Mouse (Mus musculus): ENCODE measurements at regions not wholly inside any gene's neighbourhood (a gene's known extent, or its start where the extent isn't known, plus 50 kb on each side); places are given as distances from the start of the nearest gene placed in this dataset.

DNA sequence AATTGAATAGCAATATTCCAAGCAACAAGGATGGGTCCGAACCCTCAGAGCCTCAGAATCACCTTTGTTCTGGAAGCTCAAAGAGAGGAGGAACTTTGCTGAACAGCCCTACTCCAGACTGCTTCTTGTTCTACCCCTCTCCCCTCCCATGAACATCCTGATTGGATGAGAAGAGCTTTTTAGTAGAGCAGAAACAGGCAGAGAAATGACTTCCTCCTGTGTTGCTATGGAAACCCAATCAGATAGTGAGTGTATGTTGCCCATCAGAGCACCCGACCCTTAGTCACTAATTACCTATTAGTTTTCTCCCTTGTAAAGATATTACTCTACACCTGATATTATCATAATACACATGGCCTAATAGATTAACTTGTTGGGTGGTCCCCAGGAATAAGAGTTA lies 469.4 kb upstream of the Rgma start:
- no peak for DNase-seq (ENCODE audit: low spot score)

DNA sequence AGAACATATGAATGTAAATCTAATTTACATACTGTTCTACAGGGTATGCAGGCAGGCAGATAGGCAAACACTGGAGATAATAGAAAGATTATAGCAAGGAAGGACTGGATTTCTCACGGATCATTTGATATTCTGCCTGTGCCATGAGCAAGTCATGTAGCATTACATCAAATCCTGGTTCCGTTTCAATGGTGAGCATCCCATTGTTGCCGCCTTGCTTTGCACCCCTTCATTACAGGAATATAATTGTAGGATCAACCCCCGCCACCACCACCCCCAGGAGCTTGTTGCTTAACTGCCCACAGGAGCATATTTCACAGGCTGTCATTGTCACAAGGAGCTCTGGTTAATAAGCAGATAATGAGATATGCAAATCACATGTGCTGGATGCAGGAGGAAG lies 468.8 kb upstream of the Rgma start:
- DNase-seq (ENCODE audit: low spot score) = no peak

DNA sequence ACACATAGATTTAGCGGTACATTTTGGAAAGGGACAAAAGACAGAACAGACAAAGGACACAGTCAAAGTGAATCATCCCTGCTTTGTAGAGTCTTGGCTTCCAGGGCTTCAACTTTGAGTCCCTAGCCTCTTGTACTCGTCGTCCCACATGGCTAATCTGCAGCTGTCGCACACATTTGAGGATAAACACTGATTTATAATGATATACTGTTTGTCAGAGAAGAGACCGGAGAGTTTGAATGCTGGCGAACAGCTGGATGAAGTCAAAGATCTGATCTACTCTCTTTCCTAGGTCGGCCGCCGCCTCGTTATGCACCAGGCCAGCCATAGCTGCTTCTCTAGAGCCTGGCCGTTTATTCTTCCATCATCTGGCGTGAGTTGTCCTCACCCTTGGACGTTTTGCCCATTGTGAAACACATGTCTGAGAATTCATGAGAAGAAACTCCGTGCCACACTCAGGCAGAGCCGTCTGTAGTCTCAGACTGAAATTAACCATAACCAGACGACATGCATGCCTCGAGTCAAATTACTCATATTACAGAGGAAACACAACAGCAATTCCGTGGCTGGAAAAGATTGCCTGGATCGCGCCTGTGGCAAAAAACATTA lies 448.4 kb upstream of the Rgma start:
- no peak for DNase-seq (ENCODE audit: low spot score)

DNA sequence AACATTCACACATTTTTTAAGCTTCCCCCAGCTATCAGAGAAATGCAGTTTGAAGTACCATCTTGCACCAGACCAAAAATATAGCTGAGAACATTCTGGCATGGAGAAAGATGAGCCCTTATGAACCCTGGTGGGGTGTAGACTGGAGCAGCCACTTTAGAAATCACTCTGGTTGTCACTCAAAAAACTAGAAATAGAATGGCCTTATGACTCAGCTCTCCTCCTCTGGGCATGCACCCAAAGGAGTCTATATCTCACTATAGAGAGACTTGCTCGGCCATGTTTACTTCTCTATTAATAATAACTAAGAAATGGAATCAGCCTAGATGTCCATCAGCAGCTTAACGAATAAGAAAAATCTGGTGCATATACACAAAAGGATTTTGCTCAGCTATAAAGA lies 436.5 kb upstream of the Rgma start:
- DNase-seq (ENCODE audit: low spot score) = no peak

DNA sequence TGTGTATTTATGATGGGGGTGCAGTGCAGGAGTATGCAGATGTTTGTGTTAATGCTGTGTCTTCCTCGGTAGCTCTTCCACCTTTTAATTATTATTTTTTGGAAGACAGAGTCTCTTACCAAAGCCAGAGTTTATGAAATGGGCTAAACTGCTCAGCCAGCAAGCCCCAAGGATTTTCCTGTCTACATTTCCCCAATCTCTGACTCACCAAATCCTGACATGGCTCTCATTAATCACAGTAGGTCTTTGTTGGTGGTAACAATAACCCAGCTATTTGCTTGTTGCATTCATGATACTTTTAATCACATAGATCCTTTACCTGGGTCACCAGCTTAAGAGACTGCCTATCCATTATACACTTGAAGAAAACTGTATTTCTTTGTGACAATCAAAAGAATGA lies 427.8 kb upstream of the Rgma start:
- no peak for DNase-seq (ENCODE audit: low spot score)

DNA sequence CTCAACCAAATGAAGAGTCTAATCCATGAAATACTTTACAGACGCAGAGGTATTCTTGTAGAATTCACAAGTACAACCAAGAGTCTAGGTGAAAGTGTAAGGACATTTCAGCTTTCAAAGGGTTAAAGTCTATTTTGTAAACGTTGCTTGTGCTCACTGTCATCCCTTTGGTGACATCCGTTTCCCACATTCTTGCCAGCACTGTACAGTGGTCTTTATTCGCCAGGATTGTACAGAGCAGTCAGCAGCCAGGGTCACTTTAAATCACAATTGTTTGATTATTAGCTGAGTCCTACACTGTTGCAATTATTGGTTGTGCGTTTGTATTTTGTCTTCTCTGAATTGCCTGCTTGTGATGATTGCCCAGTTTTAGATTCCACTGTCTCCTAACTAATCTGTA lies 427.3 kb upstream of the Rgma start:
- no peak for DNase-seq (ENCODE audit: low spot score)

DNA sequence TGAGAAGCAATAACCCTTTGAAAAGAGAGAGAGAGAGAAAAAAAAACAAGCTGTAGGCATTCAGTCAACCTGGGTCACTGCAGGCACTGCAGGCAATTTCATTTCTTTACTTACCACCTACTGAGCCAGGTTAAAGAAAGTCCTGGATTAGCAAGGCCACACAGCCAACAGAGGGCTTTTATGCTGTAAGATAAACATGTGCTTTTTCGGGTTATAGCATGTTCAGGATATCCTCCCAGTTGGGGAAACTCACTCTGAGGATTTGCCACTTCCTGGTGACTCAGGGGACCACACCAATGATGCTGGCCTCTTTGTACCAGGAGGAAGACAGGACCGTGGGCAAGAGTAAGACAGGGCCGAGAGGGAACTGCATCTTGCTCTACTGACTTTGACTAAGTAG lies 426.6 kb upstream of the Rgma start:
- DNase-seq (ENCODE audit: low spot score) = no peak

DNA sequence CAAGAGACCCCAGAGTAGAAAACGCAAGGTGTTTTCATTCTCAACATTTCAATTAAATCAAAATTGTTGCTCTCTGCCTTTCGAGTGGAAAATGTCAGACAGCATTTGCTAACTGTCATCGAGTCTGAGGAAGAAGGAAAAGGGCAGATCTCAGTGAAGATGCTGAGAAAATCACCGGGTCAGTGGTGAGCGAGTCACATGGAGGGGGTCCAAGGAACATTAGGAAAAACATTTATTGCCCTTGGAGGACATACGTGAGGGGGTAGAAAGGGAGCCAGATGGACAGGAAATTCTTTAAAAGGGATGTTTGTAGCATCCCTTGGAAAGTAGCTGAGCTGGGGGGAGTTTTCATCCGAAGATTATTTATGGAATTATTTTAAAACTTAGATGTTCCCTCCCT lies 425.4 kb upstream of the Rgma start:
- DNase-seq (ENCODE audit: low spot score) = no peak

DNA sequence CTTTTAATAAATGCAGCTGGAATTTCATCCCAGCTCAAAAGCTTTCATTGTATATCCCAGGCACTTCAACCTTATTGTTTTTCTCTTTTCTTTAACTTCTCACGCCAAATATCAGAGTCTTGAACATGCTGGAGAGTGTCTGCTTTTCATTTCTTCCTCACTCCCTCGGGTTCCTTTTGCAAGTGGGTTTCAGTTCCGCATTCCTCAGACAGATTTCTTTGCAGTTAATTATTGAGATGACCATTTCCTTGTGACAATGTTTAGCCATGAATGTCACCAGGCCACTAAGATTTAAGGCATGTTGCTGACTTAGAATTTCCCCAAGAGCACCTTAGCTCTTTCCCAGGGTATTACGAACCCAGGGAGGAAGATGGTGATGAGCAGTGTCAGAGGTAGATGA lies 417.6 kb upstream of the Rgma start:
- no peak for DNase-seq (ENCODE audit: low spot score)

DNA sequence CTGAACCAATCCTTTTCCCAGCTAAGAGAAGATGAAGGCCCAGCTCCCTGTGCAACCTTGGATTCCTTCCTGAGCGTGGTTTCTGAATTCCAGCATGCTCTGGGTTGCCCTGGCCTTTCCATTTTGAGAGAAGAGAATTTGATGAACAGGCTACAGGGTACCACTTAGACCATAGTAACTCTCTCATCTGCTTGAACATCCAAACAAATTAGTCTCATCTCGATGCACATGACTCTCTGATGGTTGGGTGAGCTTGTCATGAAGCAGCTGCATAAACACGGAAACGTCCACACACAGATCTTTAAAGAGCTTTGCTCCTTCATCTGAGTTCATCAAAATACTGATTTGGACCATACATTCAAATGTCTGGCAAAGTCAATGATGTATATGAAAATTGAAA lies 414.0 kb upstream of the Rgma start:
- no peak for DNase-seq (ENCODE audit: low spot score)

DNA sequence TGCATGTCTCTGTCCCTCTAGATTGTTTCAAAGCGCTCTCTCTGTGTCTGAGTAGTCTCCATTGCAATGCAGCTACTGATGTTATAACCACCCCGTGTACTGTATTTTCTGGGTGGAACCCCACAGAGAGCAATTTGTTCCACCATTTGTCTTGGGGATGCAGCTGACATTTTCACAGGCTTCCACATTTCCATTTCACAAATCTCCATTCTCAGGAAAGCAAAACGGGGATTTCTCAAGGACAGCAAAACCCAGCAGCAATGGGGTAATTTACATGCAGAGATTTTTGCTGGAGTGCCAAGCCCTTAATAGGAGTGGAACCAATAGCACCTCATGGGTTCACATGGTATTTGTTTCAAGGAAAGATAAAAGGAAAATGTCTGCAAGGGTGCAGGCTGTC lies 412.5 kb upstream of the Rgma start:
- DNase-seq (ENCODE audit: low spot score) = no peak

DNA sequence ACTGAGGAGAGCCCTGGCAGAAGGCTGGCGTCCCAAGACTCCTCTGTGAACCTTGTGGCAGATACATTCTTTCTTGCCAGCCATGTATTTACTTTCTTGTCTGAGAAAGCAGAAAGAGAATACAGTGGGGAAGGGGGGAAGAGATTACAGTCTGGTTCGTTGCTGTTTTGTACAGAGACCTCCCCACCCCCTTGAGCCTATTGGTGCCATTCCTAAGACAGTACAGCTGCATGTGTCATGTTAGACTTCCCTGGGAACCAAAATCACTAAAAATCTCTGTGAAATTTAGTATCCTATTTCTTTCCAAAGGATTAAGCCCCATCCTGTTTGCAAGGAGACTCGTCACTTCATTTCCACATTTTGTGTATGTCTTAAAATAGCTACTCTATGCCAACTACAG lies 411.4 kb upstream of the Rgma start:
- no peak for DNase-seq (ENCODE audit: low spot score)

DNA sequence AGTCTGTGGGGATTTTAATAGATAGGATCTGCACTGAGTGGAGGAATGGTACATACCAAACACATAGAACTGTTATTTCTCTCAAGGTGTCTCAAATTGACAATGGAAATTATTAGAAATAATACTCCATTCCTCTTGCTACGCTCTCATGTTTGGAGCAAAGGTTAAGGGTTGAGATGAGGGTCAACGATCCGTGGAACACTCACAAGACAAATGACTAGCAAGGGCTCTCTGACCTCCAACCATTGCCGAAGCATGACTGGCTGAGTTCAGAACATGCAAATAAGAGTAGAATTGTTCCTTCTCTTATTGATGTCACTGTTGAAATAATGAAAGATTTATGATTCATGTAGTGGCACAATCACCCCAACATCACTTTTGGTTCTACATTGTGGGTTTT lies 407.1 kb upstream of the Rgma start:
- no peak for DNase-seq (ENCODE audit: low spot score)

DNA sequence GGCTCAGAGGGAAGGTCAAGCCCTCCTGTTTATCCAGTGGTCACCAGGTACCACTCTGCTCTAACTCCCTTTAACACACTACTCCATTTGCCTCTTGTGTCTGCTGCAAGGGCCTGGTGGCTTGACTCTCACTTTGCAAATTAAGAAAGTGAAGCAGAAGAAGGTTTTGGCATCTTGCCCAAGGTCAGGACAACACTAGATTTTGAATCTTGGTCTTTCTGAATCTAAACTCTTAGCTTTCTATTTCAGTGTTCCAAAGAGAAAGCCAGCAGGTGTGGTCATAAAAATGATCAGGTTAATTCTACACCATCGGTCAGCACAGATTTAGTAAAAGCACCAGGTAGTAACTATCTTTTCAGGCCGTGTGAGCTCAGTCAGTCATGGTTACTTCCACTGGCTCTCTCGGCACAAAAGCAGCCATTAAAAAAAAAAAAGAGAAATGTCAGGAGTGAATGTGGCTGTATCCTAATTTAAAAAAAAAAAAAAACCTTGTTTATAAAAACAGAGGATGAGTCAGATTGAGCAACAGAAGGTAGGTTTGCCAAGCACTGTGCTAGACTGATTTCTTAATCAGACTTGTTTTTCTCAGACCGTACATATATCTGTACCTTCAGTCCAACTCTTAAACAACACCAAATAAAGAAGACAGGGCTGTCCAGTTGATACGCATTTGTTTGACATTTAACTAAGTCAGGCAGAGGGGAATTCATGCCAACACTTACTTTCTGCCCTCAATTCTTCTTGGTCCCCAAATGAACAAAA lies 403.6 kb upstream of the Rgma start:
- no peak for DNase-seq (ENCODE audit: low spot score)

DNA sequence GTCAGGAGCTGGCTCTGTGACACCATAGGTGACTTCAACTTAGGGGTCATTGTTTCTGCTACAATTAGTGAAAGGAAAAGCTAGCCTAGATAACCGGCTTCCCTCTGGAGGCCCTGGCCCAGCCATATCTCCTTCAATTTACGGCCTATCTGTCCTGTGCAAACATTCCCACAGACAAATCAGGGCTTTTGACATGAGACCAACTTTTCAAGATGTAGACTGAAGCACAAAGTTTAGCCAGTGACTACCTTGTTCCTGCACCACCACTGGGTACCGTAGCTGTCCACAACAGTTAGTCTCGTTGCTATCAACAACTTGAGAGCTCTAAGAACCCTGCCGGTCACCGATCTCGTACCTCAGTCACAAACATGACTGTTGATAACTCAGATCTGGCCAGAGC lies 402.9 kb upstream of the Rgma start:
- no peak for DNase-seq (ENCODE audit: low spot score)

DNA sequence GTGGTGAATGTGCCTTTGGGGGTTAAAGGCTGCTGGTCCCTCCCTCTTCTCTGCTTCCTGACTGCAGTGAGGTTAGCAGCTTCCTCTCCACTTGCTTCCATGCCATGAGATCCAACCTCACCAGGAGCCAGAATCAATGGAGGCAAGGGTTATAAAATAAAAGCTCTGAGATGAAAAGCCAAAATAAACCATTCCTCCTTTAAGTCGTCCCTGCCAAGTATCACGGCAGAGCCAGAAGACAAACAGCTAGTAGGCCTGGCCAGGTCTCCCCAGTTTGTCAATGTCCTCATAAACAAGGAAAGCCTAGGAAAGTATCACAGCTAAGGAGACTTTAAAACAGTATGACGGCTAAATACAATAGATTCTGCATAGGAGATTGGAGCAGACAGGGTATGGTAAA lies 401.5 kb upstream of the Rgma start:
- no peak for DNase-seq (ENCODE audit: low spot score)

DNA sequence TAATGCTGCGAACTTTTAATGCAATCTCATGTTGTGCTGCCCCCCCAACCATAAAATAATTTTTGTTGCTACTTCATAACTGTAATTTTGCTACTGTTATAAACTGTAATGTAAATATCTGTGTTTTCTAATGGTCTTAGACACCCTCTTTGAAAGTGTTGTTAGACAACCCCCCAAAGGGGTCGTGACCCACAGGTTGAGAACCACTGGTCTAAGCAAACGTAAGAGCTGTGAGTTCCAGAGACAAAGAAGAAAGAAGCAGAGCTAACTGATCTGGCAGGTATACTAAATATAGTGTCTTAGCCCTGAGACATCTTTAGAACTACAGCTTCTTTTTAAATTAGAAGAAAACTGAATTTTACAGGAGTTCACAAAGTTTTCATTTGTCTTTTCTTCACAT lies 400.9 kb upstream of the Rgma start:
- DNase-seq (ENCODE audit: low spot score) = no peak

DNA sequence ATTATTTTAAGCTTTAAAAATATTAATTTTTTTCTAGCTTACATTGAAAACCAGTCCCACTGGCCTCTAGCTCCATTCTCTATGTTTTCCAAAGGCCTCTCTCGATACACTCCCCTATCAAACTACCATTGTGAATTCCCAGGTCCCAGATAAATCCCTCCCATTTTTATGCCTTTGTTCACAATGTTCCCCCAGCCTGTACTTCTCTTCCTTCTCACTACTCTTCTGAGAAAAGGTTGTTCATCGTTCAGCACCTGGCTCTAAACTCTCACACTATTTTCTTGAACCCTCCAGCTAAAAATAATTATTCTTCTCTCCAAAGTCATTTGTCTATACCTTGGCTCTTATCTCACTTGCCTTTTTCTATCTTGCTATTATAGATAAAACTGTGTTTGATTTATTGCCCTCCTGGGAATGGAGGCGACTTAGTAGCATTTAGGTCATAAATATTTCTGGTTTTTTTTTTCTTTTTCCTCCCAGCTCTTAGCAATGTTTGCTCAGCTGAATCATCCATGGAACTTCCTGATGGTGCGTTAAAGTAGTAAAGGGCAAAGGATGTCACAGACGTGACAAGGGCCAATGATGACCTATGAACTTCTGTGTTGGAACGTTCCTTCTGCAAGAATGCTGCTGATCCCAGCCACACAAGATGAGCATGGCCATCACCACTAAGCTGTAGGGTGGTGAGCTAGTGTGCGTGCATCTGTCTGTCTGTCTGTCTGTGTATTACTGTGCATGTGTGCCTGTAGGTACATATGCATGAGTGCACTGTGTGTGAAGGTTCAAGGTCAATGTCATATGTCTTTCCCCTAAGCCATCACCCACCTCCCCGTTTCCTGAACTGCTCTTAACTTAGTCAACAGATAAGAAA lies 384.5 kb upstream of the Rgma start:
- DNase-seq (ENCODE audit: low spot score) = no peak

DNA sequence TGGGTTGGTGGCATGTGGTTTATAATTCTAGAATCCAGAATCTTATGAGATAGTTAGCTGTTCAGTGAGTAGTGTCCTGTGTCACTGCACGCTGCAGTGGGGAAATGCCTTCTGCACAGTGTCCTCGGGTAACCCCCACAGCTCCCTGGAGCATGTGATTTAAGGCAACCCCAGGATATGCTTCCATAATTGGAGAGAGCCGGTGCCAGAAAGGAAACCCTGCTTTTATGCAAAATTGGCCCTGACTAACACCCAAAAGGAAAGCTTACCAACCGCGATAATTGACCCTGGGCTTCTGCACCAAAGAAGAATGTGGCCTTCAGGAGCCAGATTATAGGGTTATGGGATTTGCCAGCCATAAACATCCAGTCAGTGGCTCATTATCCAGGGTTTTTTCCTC lies 376.9 kb upstream of the Rgma start:
- no peak for DNase-seq (ENCODE audit: low spot score)

DNA sequence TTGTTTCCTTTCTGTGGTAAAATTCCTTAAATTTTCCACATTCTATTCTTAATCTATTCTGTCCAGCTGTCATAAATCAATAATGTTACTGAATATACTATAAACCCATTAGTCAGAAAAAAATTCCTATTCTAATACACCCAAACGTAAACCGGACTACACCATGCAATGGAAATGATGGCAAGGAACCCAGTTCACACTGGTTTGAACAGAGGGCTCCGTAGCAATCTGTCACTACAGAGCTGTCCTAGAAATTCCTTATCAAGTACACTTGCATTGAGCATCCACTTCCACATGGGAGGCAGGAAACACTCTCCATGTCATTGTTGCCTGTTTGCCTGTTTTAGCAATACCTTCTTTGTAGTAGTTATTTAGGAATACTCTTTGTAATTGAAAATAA lies 356.2 kb upstream of the Rgma start:
- DNase-seq (ENCODE audit: low spot score) = no peak

DNA sequence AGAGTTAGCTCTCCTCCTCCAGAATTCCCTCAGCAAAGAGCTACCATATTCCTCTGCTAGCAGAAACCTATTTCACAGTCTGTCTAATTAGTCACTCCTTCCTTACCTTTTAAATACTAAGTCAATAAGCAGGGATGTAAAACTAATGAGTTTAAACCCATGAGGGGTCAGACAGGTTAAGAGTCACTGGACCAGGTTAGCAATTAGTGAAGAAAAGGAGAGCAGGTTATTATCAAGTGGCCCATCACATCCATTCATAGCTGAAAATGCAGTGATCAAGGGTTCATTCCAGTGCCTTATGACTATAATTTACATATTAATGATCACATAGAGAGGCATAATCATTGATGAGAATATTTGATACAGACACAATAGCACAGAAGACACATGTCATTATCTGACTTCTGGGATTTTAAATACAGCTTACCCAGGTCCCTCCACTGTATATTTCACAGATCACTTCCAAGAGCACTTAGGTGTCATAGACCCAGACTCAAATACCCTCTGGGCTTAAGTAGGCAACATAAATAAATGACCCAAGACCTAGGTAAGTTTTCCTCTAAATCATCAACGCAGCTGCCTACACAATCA lies 355.4 kb upstream of the Rgma start:
- DNase-seq (ENCODE audit: low spot score) = no peak

DNA sequence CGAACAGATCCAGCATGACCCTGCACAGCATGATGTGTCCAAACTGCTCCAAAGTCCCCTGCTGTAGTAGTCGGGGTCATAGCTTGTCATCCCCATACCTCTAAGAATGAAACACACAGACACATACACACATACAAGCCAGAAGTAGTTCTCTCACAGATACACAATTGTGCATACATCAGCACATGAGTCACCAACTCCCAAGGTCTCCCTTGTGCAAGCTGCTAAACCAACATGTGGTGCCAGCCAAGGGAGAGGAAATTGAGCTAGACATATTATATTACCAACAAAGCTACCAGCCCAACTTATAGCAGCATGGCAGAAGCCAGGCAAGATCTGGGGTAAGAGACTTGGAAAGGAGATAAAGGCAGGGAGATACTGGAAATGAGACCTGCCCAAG lies 353.5 kb upstream of the Rgma start:
- DNase-seq (ENCODE audit: low spot score) = no peak

DNA sequence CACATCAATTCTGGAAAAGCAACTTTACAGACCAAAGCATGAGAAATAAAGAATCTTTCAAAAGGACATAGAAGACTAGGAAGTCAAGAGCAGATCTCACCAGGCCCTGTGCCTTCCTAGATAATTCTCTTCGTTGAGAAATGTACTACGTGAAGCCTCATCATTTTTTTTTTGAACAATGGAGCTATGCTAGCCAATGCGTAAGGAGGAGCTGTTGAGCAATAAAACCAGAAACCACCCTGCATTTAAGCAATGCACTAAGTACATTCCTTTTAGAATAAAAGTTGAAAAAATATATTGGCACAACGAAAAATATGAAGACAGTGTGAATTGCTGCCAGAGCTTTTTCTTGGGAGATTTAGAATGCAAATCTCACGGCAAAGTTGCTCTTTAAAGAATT lies 349.7 kb upstream of the Rgma start:
- DNase-seq (ENCODE audit: low spot score) = no peak

All from yolk sac, embryonic 10.5 days (tissue).